Mouse (Mus musculus): Measurements from ENCODE around the gene Ryk.

DNA sequence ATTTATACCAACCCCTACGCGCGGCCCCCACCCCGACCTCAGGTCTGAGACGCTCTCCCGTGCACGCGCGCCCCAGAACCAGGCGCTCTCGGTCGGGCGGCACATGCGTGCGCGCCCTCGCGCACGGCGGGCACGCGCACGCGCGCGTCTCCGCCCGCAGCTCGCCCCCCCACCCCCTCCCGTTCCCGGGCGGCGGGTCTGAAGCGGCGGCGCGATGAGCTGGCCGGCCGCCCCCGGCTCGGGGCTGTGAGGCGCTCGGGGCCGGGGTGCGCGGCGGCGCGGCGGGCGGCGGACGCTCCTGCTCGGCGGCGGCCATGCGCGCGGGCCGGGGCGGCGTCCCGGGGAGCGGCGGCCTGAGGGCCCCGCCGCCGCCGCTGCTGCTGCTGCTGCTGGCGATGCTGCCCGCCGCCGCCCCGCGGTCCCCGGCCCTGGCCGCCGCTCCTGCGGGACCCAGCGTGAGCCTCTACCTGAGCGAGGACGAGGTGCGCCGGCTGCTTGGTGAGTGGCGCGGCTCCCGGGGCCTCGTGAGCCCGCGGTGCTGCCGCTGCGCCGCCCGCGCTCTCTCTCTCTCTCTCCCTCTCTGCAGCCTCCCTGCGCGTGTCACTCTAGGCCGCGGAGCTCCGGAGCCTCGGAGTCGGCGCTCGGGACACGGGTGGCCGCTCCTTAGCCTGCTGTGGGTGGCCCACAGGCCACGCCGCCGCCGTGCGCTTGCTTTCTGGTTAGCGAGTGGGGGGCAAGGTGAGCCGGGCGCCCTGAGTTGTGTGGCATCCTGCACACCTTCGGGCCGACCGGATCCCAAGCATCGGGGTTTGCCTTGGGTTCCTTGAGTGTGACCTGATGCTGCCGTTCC lies at the start of gene Ryk:
- TF ChIP-seq POLR2A (IDR thresholded peaks at IDR 0.05; ENCODE audit: borderline replicate concordance, control insufficient read depth, low read depth, low read length) (no peak), CTCF (IDR thresholded peaks at IDR 0.05; ENCODE audit: control insufficient read depth, insufficient read depth, low read length) (no peak)
